Mouse (Mus musculus): ENCODE data around the gene Ctbs. TPM values are rescaled to one million over a fixed set of nuclear protein-coding genes. Genes with fewer than 3 reads are reported as not detected.

Ctbs gene
- polyA plus RNA-seq, 1 experiment from 2014 or later: 8.9 TPM

GRCm38 (mm10) chr3:146482044-146482443 is 32.4 kb downstream of the Ctbs start:
- no peak overlapping the region for H3K4me3 ChIP-seq (ENCODE audit: low read depth, low read length)
- TF ChIP-seq CTCF (IDR thresholded peaks at IDR 0.05; ENCODE audit: low read depth): no peak
- no peak for ATAC-seq (ENCODE audit: insufficient read depth)
- H3K9ac ChIP-seq: no peak overlapping the region
- H3K27ac ChIP-seq (ENCODE audit: low read depth): no peak overlapping the region
- H3K36me3 ChIP-seq (ENCODE audit: insufficient read depth): no peaks in the 10 kb centered on the region
- H3K4me2 ChIP-seq: no peak overlapping the region
- no peaks in the 10 kb centered on the region for H3K4me1 ChIP-seq (ENCODE audit: insufficient read depth)
- H3K9me3 ChIP-seq (ENCODE audit: low read depth, low read length): no peaks in the 10 kb centered on the region
- WGBS: 50% methylated on average over 2 of the region's 2 CpGs
- H3K27me3 ChIP-seq (ENCODE audit: insufficient read depth, low read length): no peaks in the 10 kb centered on the region
- DNase-seq: peak; percentile 36

DNA sequence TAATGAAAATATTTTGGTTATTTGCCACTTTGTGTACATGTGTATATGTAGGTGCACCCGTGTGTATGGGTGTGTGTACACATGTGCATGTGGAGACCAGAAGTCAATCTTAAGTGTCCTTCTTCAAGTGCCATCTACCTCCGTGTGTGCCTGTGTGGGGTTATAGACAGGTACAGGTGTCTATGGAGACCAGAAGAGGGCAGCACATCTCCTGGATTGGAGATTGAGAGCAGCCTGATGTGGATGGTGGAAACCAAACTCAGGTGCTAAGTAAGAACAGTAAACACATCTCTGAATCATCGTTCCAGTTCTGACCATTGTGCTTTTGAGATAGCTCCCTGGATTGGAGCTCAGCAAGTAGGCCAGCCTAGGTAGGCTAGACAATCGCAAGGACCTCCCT is 36.9 kb downstream of the Ctbs start:
- no peak for TF ChIP-seq CTCF (IDR thresholded peaks at IDR 0.05; ENCODE audit: low read depth)
- WGBS: 80% methylated on average over 4 of the region's 4 CpGs
- ATAC-seq (ENCODE audit: insufficient read depth): no peak

DNA sequence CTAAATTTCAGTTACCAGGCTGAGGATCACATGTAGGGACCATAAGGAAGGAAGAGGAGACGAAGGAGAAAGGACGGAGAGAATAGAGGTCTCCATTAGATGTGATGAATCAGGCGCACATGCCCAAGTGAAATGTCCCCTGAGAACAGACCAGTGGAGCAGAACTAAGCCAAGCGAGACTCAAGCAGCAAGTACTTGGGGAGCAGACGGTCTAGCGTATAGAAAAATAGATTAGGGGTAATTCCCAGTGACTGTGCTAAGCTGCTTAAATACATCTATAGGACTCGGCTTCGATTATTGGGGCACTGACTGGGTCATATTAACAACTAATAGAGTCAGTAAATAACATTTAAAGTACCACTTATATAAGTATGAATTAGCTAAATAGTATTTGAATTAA is 45.3 kb downstream of the Ctbs start:
- H3K9me3 ChIP-seq (ENCODE audit: low read depth, low read length): no peaks in the 10 kb centered on the region
- H3K4me1 ChIP-seq (ENCODE audit: insufficient read depth): no peaks in the 10 kb centered on the region
- TF ChIP-seq CTCF (IDR thresholded peaks at IDR 0.05; ENCODE audit: low read depth): no peak
- H3K4me3 ChIP-seq (ENCODE audit: low read depth, low read length): no peak overlapping the region
- WGBS: 82% methylated on average over 8 of the region's 8 CpGs
- DNase-seq (no peak), ATAC-seq (ENCODE audit: insufficient read depth) (no peak)
- H3K4me2 ChIP-seq: no peak overlapping the region
- no peak overlapping the region for H3K9ac ChIP-seq
- H3K27ac ChIP-seq (ENCODE audit: low read depth): no peak overlapping the region
- no peaks in the 10 kb centered on the region for H3K27me3 ChIP-seq (ENCODE audit: insufficient read depth, low read length)
- no peaks in the 10 kb centered on the region for H3K36me3 ChIP-seq (ENCODE audit: insufficient read depth)

More for the DNA sequence above, 36.9 kb downstream of the Ctbs start:
- DNase-seq: no peak
- Histone ChIP-seq H3K4me3 (ENCODE audit: low read depth, low read length) (no peak overlapping the region), H3K27ac (ENCODE audit: low read depth) (no peak overlapping the region), H3K9ac (no peak overlapping the region), H3K9me3 (ENCODE audit: low read depth, low read length) (no peaks in the 10 kb centered on the region), H3K4me1 (ENCODE audit: insufficient read depth) (no peaks in the 10 kb centered on the region), H3K4me2 (no peak overlapping the region), H3K27me3 (ENCODE audit: insufficient read depth, low read length) (no peaks in the 10 kb centered on the region), H3K36me3 (ENCODE audit: insufficient read depth) (no peaks in the 10 kb centered on the region)

GRCm38 (mm10) chr3:146498989-146499388 is 49.4 kb downstream of the Ctbs start:
- peaks cover 13% of the 10 kb centered on the region for H3K36me3 ChIP-seq (ENCODE audit: insufficient read depth)
- peak overlapping the region; percentile 84 for H3K4me3 ChIP-seq (ENCODE audit: low read depth, low read length)
- H3K9me3 ChIP-seq (ENCODE audit: low read depth, low read length): no peaks in the 10 kb centered on the region
- H3K4me1 ChIP-seq (ENCODE audit: insufficient read depth): peaks cover 8% of the 10 kb centered on the region; the same call in 1 of the 2 replicates
- H3K4me2 ChIP-seq: peak overlapping the region; percentile 85
- no peaks in the 10 kb centered on the region for H3K27me3 ChIP-seq (ENCODE audit: insufficient read depth, low read length)
- DNase-seq (no peak), ATAC-seq (ENCODE audit: insufficient read depth) (no peak)
- WGBS: 2% methylated on average over 13 of the region's 13 CpGs
- peak overlapping the region; percentile 96 for H3K9ac ChIP-seq
- peak overlapping the region; percentile 97 for H3K27ac ChIP-seq (ENCODE audit: low read depth)
- no peak for TF ChIP-seq CTCF (IDR thresholded peaks at IDR 0.05; ENCODE audit: low read depth)

DNA sequence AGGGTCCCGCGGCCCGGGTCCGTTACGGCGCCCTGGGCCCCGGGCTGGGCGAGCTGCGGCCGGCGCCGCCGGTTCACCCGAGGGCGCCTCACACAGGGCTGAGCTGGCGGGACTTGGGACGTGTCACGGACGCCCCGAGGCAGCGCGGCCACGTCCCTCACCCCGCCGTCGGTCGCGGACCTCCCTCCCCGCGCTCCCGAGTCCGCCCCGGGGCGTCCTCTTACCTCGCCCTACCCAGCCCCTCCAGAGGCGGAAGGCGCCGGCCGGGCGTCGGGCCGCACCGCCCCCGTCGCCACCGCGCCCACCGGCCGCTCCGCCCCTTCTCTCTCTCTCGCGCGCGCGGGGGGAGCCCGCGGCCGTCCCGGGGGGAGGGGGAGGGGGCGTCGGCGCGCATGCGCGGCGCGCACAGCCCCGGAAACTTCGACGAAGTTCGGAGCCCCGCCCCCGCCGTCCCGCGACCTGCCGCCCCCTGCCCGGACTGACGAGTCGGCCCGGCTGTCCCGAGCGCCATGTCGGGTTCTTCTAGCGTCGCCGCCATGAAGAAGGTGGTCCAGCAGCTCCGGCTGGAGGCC is 49.9 kb downstream of the Ctbs start, which contains the start of the genes Spata1 and Gng5:
Spata1 (minus strand) TSS at position 323 of the 572 bp plus-strand sequence.
Gng5 (plus strand) TSS at position 377 of the 572 bp plus-strand sequence.
- Histone ChIP-seq H3K36me3 (ENCODE audit: insufficient read depth) (peaks cover 18% of the 10 kb centered on the region), H3K27me3 (ENCODE audit: insufficient read depth, low read length) (no peaks in the 10 kb centered on the region), H3K9me3 (ENCODE audit: low read depth, low read length) (no peaks in the 10 kb centered on the region), H3K9ac (peak within 1 kb of the TSS; percentile 96), H3K4me3 (ENCODE audit: low read depth, low read length) (peak within 1 kb of the TSS; percentile 84), H3K27ac (ENCODE audit: low read depth) (peak within 1 kb of the TSS; percentile 97), H3K4me1 (ENCODE audit: insufficient read depth) (peaks cover 8% of the 10 kb centered on the region; the same call in 1 of the 2 replicates), H3K4me2 (peak within 1 kb of the TSS; percentile 85)
- under 1% methylated on average over 79 of the region's 88 CpGs for WGBS
- TF ChIP-seq CTCF (IDR thresholded peaks at IDR 0.05; ENCODE audit: low read depth): no peak
- ATAC-seq (ENCODE audit: insufficient read depth) (peak; percentile 94), DNase-seq (peak; percentile 93)

- Histone ChIP-seq H3K4me2 (peak overlapping the region; percentile 85), H3K9ac (peak overlapping the region; percentile 96), H3K4me3 (ENCODE audit: low read depth, low read length) (peak overlapping the region; percentile 84), H3K4me1 (ENCODE audit: insufficient read depth) (peaks cover 8% of the 10 kb centered on the region; the same call in 1 of the 2 replicates), H3K9me3 (ENCODE audit: low read depth, low read length) (no peaks in the 10 kb centered on the region), H3K27ac (ENCODE audit: low read depth) (peak overlapping the region; percentile 97), H3K36me3 (ENCODE audit: insufficient read depth) (peaks cover 22% of the 10 kb centered on the region), H3K27me3 (ENCODE audit: insufficient read depth, low read length) (no peaks in the 10 kb centered on the region)
- TF ChIP-seq CTCF (IDR thresholded peaks at IDR 0.05; ENCODE audit: low read depth): no peak
- WGBS: under 1% methylated on average over 54 of the region's 57 CpGs
- ATAC-seq (ENCODE audit: insufficient read depth) (peak; percentile 82), DNase-seq (peak; percentile 77)
Measured at GRCm38 (mm10) chr3:146500003-146500809, 50.6 kb downstream of the Ctbs start.

DNA sequence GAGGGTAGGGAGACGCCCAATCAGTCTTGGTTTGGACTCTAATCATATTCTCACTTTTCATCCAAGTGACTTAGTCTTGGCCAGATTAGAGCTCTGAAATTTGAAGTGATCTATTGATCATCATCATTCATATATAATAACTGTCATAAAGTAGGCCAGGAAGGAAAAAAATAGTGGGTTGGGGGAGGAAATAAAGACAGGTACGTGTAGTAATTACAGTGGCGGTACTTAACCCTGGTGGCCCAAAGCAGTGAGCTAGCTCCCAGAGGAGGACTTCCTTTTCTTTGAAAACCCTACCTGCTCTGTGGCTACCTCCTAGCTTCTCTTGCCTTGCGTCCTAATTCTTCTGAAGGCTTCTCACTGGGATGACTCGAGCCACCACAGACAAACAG is 51.2 kb downstream of the Ctbs start:
- H3K4me3 ChIP-seq (ENCODE audit: low read depth, low read length): peak overlapping the region; percentile 84

More for the DNA sequence above, 51.2 kb downstream of the Ctbs start:
- DNase-seq (no peak), ATAC-seq (ENCODE audit: insufficient read depth) (no peak)
- Histone ChIP-seq H3K4me2 (peak overlapping the region; percentile 85), H3K27me3 (ENCODE audit: insufficient read depth, low read length) (no peaks in the 10 kb centered on the region), H3K4me1 (ENCODE audit: insufficient read depth) (peaks cover 8% of the 10 kb centered on the region; the same call in 1 of the 2 replicates), H3K9ac (peak overlapping the region; percentile 96), H3K36me3 (ENCODE audit: insufficient read depth) (peaks cover 28% of the 10 kb centered on the region), H3K27ac (ENCODE audit: low read depth) (peak overlapping the region; percentile 97), H3K9me3 (ENCODE audit: low read depth, low read length) (no peaks in the 10 kb centered on the region)
- no peak for TF ChIP-seq CTCF (IDR thresholded peaks at IDR 0.05; ENCODE audit: low read depth)
- 4% methylated on average over 5 of the region's 5 CpGs for WGBS
